Mouse (Mus musculus) large intestine, adult 2 months (tissue): ENCODE results near the gene Inafm2. TPM values are rescaled to one million over a fixed set of nuclear protein-coding genes. Genes with fewer than 3 reads are reported as not detected.

Experiments used
- DNase-seq: peaks from one replicate; pipeline ENCODE4 v3.0.0-alpha.2; 2012; ENCODE audit warnings: low read depth, low spot score
- WGBS: fragments of 180-500 bp; shearing (Covaris S2); methylation state at CpG from one replicate; pipeline ENCODE4 v1.1.7; 2018; 5-methylcytosine and 5-hydroxymethylcytosine counted together
- polyA plus RNA-seq: library from polyadenylated mRNA; depleted of rRNA; stranded (reverse); fragments of >200 nt; gene quantifications from 2 replicates; pipeline ENCODE4 v1.2.3, GENCODE M21; 2012

Gene Inafm2
- polyA plus RNA-seq, 1 experiment = 9.5 TPM

DNA sequence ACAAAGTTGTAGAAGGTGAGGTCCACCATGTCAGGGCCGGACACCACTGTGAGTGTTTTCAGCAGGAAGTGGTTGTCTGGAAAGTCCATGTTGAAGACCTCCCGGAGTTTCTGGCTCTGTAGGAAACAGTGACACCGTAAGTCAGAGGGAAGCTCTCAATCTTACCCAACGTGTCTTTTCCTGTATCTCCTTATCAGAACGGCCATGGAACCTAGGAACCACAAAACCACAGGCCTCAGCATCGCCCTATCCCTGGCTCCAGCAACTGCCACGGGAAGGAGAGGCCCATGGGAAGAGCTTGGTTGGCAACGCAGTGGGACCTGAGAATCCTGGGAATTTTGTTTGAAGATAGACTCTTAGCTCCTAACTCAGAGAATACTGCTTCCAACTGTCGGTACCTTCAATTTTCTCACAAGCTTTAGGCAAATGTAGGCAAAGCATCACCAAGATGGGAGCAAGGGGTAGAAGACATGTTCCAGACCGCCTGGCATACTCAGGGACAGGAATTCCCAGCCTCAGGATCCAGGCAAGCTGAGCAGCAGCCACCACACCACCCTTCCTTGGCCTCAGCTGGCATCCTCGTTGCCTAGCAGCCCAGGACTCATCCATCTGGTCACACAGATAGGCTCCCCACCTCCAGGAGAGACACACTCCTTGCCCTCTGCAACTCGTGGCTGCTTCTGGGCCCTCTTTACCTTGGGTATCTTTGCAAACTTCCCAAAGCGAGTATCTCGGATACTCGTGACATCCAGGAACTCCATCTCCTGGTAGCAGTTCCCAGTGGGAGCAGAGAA lies 21.7 kb upstream of the Inafm2 start:
- no peak for DNase-seq
- 84% methylated on average over 15 of the region's 15 CpGs for WGBS

DNA sequence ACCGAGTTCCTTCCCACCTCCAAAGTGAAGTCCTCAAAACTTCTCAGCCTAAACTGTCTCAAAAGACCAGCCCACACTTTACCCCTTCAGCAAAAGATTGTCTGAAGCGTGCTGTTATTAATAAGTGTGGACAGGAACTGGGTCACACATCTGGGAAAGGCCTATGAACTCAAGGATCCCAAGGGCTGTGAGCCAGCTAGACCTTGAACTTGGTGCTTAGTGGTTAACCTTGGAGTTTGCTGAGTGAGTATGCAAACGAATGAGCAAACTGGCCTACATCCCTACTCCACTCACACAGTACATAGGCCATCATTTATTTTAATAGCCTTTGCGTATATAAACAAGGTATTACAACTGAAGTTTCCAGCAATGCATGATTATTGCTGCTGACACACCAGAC lies 20.0 kb upstream of the Inafm2 start:
- 53% methylated on average over 4 of the region's 4 CpGs for WGBS
- no peak for DNase-seq

DNA sequence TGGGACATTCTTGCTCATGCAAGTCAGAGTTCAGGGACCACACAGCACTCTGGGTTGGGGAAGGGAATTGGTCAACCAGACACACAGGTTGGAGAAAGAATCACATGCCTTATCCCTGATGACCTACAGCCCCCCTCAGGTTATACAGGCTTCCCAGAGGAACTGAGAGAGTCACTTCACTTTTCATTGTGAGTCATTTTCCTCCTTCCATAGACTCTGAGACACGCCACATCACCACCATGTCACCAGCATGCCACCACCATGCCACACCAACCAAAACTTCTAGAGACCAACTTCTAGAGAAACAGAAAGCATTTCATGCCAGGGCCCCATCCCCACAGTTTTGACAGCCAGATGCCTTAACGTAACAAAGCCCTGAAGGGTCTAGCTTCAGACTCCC lies 18.7 kb upstream of the Inafm2 start:
- WGBS = 93% methylated on average over 2 of the region's 2 CpGs
- no peak for DNase-seq

DNA sequence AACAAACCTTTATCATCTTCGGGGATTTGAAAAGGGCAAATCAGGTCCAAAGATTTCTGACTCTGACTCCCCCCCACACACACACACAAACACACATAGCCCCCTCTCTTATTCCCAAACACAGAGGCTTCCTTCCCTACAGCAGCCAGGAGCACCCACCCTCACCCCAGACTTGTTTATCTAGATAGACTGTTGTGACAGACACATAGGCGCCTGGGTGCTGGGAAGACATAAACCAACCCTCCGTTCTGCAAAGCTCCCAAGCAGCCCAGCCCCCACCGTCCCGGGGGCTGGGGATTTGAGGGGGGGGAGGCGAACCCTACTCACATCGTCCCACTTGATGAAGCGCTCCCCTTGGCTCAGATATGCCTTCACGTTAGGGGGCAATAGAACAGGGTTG lies 17.6 kb upstream of the Inafm2 start:
- 38% methylated on average over 9 of the region's 9 CpGs for WGBS
- no peak for DNase-seq

DNA sequence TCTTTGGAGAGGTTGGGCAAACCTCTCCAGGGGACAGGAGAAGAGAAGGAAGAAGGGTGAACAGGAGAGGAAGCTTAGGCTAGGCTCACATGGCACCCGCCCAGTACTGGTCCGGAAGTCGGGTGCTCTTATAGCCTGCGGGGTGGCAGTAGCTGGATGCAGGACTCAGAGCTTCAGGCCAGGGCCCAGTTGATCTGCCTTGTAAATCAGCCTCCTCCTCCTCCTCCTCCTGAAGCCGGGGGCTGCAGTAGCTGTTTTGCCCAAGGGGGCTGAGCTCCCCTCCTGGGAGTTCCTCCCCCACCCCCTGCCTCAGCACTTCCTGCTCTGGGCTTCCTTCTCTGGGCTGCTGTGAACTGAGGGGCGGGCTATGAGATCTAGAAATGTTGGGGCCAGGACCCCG lies 17.2 kb upstream of the Inafm2 start, which contains the start of gene Plcb2:
Gene Plcb2, minus strand, starts transcription at position 102 of the 400 bp plus-strand sequence.
- WGBS = 46% methylated on average over 7 of the region's 7 CpGs
- DNase-seq = no peak

DNA sequence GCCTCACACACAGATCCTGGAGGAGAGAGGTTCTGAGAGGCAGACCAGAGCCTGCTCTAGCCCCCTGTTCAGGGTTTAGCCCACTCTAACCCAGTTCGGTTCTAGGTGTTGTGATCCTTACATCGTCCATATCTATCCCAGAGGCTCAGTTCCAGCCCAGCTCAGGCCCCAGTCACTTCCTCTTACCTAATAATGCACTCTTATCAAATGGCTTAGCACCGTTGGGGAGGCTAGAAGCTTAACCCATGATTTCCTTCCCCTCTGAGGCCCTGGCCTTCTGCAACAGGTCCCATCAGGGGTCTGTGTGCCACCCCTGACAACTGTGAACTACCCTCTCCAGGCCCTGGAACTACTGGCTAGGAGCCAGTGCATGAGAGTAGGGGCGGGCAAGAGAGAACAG lies 16.4 kb upstream of the Inafm2 start:
- 57% methylated on average over 4 of the region's 4 CpGs for WGBS
- no peak for DNase-seq

DNA sequence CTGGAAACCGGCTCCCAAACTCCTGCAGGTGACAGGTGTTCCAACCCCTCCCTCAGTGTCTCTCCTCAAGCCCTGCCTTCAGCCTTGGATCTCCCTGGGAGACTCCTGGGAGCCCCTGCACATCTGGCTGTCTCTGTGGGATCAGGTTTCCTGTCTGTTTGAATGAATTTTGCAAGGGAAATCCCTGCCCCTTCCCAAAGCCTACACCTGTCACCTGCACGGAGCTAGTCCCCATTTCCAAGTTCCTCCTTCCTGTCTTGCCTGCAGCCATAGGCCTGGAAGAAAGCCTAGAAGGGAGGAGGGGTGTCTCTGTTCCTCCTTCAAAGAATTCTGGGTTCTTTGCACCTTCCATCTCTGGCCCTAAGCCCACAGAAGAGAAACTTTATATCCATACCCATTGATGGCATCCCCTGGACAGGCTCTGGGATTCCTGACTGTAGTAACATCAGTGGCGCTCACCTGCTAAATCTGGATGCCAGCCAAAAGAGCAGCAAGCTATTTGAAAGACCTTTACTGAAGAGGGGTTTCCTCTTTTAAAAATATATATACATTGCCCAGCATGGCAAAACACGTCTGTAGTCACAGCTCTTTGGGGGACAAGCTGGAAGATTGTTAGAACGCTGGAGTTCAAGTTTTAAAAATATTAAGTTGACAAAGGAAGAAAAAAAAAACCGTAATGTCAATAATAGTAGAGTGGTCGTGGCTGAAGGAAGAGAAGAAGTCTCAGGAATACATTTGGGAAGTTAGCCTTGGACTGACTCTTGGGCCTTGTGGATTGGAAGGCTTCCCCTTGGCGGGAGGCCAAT lies 15.5 kb upstream of the Inafm2 start:
- 27% methylated on average over 8 of the region's 8 CpGs for WGBS
- no peak for DNase-seq

DNA sequence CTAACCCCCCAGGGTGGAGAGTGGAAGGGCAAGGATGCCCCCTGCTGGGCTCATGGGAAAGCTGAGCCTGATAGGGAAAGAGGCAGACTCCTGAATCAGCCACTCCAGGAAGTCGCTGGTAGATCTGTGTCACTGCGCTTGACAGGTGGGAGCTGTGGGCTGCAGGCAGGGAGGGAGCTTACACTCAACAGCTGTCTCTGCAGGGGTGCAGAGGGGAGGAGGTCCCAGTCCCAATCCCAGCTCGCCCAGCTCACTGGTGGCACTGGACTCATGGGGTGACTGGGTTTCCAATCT lies 15.0 kb upstream of the Inafm2 start:
- no peak for DNase-seq
- WGBS = 7% methylated on average over 3 of the region's 3 CpGs

DNA sequence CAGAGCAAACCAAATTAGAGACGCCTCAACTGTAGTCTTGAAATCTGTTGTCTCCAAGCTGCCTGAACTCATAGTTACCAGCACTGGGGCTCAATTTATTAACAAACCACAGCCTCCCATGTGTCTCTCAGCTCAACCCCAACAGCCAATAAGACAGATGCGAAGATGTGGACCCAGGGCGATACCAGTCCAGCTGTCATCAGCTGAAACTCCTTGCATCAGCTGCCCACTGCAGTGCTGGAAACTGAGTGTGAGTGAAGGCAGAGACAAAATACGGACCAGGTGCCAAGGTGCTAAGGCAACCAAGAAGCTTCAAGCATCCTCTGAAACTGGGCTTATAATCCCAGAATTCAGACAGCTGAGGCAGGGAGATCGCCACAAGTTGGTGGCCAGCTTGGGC lies 13.6 kb upstream of the Inafm2 start:
- WGBS = 80% methylated on average over 5 of the region's 5 CpGs
- DNase-seq = no peak

DNA sequence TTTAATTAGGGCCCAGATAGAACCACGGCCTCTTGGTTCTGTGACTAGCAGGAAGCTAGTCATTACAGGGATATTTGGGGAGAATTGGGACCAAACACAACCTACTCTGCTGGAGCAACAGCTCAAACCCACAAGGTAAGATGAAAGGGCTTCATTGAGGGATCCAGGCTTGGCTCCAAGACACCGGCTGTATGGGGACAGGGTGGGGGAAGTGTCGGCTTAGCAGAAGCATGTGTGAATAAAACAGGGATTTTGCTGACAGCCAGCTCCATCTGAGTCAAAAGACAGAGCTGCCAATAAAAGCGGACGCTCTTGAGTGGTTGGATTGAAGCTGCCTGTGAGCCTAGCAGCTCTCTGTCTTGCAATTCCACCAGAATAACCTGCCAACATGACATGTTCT lies 12.2 kb upstream of the Inafm2 start:
- WGBS = 59% methylated on average over 5 of the region's 5 CpGs
- no peak for DNase-seq

DNA sequence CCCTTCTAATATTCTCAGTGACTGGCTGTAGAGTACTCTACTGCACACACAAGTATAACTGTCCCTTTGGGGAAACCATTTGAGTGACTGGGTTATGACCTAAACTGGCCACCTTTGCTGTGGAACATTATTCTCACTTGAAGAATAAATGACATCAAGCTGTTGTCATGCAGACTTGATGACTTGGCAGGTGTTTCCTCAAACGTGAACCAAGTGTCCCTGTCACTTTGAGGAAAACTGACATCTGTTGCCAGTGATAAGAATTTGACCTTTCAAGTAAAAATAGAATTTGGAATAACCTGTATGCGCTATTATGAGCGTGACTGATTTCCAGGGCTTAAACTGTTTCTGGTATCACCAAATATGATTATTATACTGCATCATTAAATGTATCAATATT lies 5.2 kb upstream of the Inafm2 start:
- DNase-seq = no peak
- whole genome bisulfite sequencing = 66% methylated on average over 3 of the region's 3 CpGs

DNA sequence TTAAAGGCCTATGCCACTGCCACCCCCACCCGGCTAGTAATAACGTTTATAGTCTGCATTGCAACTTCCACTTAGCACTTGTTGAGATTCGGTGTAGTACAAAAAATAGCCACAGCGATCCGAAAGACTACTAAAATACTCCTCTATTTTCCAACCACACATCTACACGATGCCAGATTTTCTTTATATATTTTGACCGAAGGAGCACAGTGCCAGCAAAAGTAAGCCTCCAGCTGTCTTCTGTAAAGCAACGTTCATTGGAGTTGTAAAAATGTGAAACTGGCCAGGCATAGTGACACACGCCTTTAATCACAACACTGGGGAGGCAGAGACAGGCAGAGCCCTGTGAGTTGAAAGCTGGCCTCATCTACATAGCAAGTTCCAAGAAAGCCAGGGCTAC lies 4.4 kb upstream of the Inafm2 start:
- 35% methylated on average over 9 of the region's 9 CpGs for WGBS
- no peak for DNase-seq

DNA sequence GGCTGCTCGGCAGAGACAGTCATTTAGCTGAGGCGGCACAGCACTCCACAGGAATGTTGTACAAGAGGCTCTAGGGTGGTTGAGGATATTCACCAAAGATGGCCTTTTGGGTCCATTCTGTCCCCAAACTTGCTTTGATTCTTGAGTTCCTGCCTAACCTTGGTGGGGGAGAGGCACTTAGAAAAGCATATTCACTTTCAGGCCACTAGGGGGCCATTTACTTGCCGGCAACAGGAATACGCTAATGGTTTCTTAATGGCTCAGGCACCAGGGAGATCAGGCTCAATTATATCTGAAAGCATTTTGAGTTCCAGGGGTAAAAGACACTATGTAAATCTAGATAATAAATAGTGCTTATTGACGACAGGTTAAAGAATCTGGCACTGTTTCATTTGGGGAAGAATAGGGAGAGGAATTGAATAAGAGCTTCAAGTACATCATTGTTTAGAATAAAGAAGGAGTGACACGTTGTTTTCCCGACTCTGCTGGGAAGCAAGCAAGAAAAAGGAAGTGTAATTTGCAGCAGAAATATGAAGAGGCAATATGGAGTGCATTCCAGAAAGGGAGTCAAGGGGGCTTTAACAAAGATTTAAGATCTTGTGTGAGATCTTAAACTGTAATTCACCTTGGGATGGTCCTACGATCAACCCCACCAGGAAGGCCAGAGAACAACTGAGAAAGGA lies 2.2 kb upstream of the Inafm2 start:
- no peak for DNase-seq
- WGBS = 24% methylated on average over 8 of the region's 8 CpGs

DNA sequence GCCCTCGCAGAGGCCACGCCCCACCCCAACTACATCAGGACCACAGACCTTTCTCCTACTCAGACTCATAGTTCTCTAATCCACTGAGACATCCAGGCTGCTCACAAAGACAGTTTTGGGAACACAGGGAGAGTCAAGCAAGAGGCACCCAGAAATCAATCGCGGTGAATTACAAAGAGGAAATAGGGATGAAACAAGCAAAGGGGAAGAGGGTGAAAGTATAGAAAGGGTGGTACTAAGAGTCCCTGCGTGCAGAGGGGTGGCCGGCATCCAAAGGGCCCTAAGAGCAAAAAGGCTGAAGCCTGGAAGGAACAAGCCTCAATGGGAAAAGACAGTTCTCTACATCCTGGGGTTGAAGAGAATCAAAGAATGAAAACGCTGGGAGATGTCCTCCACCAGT lies 937 bp upstream of the Inafm2 start:
- WGBS = 36% methylated on average over 7 of the region's 7 CpGs
- no peak for DNase-seq

DNA sequence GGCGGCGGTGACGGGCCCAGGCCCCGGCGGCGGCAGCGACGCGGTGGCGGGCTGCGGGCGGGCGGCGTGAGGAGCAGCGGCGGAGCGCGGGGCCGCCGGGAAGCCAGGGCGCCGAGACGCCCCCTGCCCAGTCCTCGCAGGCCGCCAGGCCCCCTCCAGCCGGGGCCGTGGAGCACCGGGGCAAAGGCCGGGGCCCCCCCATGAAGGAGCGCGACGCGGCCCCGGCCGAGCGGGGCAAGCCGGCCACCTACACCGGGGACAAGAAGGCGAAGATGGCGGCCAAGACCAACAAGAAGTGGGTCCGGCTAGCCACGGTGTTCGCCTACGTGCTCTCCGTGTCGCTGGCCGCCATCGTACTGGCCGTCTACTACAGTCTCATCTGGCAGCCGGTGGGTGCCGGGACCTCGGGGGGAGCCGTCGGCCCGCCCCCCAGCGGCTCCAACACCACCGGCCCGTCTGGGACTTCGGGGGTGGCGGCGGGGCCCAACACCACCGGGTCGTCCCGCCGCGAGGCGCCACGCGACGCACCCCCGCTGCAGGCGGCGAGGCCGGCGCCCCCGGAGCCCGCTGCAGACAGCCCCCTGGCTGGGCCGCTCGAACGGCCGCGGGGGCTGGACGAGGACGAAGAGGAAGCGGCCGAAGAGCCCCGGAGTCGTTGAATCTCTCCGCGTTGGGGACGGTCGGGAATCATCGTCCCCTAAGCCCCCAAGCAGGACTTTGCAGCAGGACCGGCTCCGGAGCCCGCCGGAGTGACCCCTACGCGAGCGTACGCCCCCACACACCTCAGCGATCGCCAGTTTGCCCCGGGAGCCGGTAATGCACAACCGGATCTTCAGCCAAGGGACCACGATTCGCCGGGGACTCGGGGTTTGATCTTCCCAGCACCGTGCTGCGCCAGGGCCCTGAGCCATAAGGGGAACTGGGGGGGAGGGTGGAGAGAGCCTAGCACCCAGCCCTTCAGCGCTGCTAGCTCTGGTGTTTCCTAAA lies 650 bp downstream of the Inafm2 start:
- DNase-seq = no peak
- WGBS = 2% methylated on average over 111 of the region's 113 CpGs

DNA sequence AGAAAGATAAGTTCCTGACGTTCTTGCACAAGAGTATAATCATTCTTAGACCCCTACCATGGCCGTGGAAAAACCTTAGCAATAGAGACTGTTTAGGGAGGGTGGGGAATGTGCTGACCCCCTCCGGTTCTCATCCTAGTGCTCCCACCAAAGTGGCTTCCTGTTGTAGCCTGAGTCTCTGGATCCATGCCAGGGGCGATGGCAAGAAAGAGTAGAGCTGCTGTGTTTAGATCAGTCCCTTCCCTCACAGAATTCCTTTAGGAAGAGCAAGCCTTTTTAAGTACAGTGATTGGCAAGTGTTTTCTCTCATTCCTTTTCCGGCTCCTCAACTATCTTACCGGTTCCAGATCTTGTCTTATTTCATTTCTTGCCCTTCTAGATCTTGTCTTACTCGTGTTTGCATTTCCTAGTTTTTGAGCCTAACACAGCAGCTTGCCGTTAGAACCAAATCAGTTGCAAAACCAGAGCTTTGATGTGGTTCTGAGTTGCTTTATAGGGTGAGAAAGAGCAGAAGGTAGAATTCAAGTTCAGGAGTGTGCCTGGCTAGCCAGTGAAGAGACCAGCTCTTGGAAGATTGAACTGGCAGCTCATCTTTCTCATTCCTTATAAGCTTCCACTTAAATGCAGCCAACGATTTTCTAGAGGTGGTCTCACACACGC lies 1.9 kb downstream of the Inafm2 start:
- no peak for DNase-seq
- 26% methylated on average over 10 of the region's 10 CpGs for WGBS

DNA sequence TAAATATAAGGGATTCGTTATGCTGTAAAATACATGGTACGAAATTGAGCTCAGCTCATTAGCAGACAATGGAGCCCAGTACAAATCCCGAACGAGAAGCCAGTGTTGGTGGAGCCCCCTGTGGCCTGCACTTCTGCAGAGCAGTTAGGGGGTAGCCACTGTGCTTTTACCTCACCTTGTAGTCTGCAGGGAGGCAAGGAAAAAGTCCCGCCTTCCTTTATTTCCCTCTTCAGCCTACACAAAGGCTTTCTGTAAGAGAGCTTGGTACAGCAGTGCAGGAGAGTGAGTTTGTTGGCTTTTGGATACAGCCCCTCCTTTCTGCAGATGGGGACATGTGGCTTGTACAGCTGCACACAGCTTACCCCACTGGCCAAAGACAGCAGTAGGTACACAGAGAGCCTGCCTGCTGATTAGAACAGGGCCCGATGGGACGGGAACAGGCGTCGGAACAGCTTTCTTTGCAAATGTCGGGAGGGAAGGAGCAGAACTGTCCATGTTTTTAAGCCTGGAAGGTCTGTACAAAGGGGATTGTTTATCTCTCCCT lies 3.9 kb downstream of the Inafm2 start:
- DNase-seq = no peak
- WGBS = 61% methylated on average over 10 of the region's 10 CpGs

DNA sequence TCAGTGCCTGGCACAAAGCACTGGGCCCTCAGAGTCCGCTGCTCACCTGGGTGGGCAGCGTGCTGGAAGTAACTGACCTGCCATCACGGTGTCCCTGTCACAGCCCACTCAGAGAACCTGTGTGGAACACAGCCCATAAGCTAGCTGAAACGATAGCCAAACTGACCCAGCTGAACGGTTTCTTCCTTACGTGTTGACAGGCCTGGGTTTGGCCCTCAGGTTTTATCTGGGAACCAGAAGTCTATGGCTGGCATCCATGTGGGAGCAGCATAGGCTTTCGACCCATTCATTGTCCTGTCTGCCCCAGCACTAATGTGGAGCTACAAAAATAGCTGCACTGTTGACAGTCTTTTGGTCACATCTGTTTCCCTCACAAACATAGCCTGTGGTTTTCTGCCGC lies 4.9 kb downstream of the Inafm2 start:
- DNase-seq = no peak
- WGBS = 76% methylated on average over 8 of the region's 8 CpGs
